25 mouse cellular contexts compared by ENCODE assay signal in genomic region chr6:53461056-53461455, GRCm38 (mm10).
DNase-seq lines count a peak whose midpoint lies in the region; ATAC-seq and TF ChIP-seq lines count a peak whose summit lies in the region.
"Had no signal": no experiment of that assay in that cellular context is flagged by ENCODE, and none has a peak within 500 bp of the region (broad histone marks: within the 10 kb centered on the region; RNA-seq: fewer than 3 reads in every experiment).

No protein-coding gene starts in this region.

- no peak for TF ChIP-seq CTCF in midbrain, postnatal 0 days (IDR thresholded peaks at IDR 0.05)

- no peak overlapping the region for H3K4me3 ChIP-seq in midbrain, embryonic 11.5 days (ENCODE audit: low read depth, low read length)
- H3K4me3 ChIP-seq in midbrain, postnatal 0 days (ENCODE audit: low read depth, low read length): no peak overlapping the region
- H3K4me3 ChIP-seq in limb, embryonic 14.5 days (replicated peaks; ENCODE audit: low read length): no peak overlapping the region
- H3K4me3 ChIP-seq: embryonic facial prominence, embryonic 13.5 days; embryonic facial prominence, embryonic 15.5 days; erythroblast, embryonic 14.5 days; forebrain, embryonic 10.5 days; forebrain, embryonic 12.5 days had no signal

- 92% methylated on average over 6 of the region's 6 CpGs for WGBS in midbrain, embryonic 11.5 days
- WGBS in midbrain, postnatal 0 days: 85% methylated on average over 6 of the region's 6 CpGs
- WGBS in limb, embryonic 14.5 days: 66% methylated on average over 6 of the region's 6 CpGs

- H3K4me1 ChIP-seq in midbrain, embryonic 11.5 days (ENCODE audit: control insufficient read depth, insufficient read depth, low read length): peaks cover 3% of the 10 kb centered on the region; the same call in 1 of the 2 replicates
- H3K4me1 ChIP-seq in midbrain, postnatal 0 days (ENCODE audit: insufficient read depth, low read length): no peaks in the 10 kb centered on the region
- H3K4me1 ChIP-seq in limb, embryonic 14.5 days (ENCODE audit: control insufficient read depth, insufficient read depth, low read length): peaks cover 65% of the 10 kb centered on the region

- no peaks in the 10 kb centered on the region for H3K36me3 ChIP-seq in midbrain, embryonic 11.5 days (ENCODE audit: control insufficient read depth, insufficient read depth, low read length)
- H3K36me3 ChIP-seq in midbrain, postnatal 0 days (ENCODE audit: insufficient read depth, low read length): no peaks in the 10 kb centered on the region
- H3K36me3 ChIP-seq in limb, embryonic 14.5 days (ENCODE audit: control insufficient read depth, insufficient read depth, low read length): no peaks in the 10 kb centered on the region
- H3K36me3 ChIP-seq: embryonic facial prominence, embryonic 13.5 days; embryonic facial prominence, embryonic 15.5 days; forebrain, embryonic 10.5 days; forebrain, embryonic 12.5 days had no signal

- H3K9me3 ChIP-seq in midbrain, embryonic 11.5 days (ENCODE audit: control insufficient read depth, low read length): no peaks in the 10 kb centered on the region
- no peaks in the 10 kb centered on the region for H3K9me3 ChIP-seq in midbrain, postnatal 0 days (ENCODE audit: low read length)
- H3K9me3 ChIP-seq in limb, embryonic 14.5 days (ENCODE audit: control insufficient read depth, low read length): no peaks in the 10 kb centered on the region
- H3K9me3 ChIP-seq: embryonic facial prominence, embryonic 13.5 days; embryonic facial prominence, embryonic 15.5 days; forebrain, embryonic 10.5 days; forebrain, embryonic 12.5 days had no signal

- peak; percentile 71 for DNase-seq in heart, adult 11 months
- DNase-seq in heart, postnatal 10 days: no peak
- DNase-seq in midbrain, embryonic 11.5 days (ENCODE audit: low spot score, missing footprints): peak; percentile 69
- no peak for DNase-seq in midbrain, postnatal 0 days (ENCODE audit: low spot score)
- DNase-seq in limb, embryonic 14.5 days (ENCODE audit: low spot score): no peak
- no peak for DNase-seq in layer of hippocampus, postnatal 10 days (ENCODE audit: low spot score in 2 of 2)
- DNase-seq in thymus, postnatal 10 days (ENCODE audit: low spot score in 2 of 2): no peak
- DNase-seq: adrenal gland, adult 2 months; adrenal gland, postnatal 10 days; adrenal gland, postnatal 25 days; B cell, adult 2 months; cerebellum, adult 11 months; cerebellum, adult 18-20 months; cerebellum, adult 8-10 months; cerebellum, adult 9-11 months; cerebellum, postnatal 14 days; cerebellum, postnatal 36 days; embryo, embryonic 11 days had no signal

- no peak for TF ChIP-seq POLR2A in limb, embryonic 14.5 days (IDR thresholded peaks at IDR 0.05; ENCODE audit: borderline replicate concordance, extremely low read depth, insufficient read depth, insufficient read length)

- no peak for ATAC-seq in midbrain, embryonic 11.5 days (ENCODE audit: low FRiP score)
- no peak for ATAC-seq in midbrain, postnatal 0 days (ENCODE audit: low FRiP score)
- no peak for ATAC-seq in limb, embryonic 14.5 days (ENCODE audit: low FRiP score, low read depth)
- ATAC-seq: CD4-positive, CD25-positive, alpha-beta regulatory T cell, adult 4 months; forebrain, embryonic 14.5 days had no signal

- H3K27me3 ChIP-seq in midbrain, embryonic 11.5 days (ENCODE audit: control insufficient read depth, insufficient read depth, low read length): no peaks in the 10 kb centered on the region
- H3K27me3 ChIP-seq in midbrain, postnatal 0 days (ENCODE audit: insufficient read depth, low read length): no peaks in the 10 kb centered on the region
- no peaks in the 10 kb centered on the region for H3K27me3 ChIP-seq in limb, embryonic 14.5 days (ENCODE audit: control insufficient read depth, insufficient read depth, low read length)
- H3K27me3 ChIP-seq: embryonic facial prominence, embryonic 15.5 days; forebrain, embryonic 12.5 days had no signal

- no peak overlapping the region for H3K4me2 ChIP-seq in midbrain, embryonic 11.5 days
- no peak overlapping the region for H3K4me2 ChIP-seq in midbrain, postnatal 0 days (ENCODE audit: low read depth, low read length, poor library complexity, severe bottlenecking)
- no peak overlapping the region for H3K4me2 ChIP-seq in limb, embryonic 14.5 days (replicated peaks; ENCODE audit: low read depth, low read length, severe bottlenecking)
- H3K4me2 ChIP-seq: embryonic facial prominence, embryonic 13.5 days; embryonic facial prominence, embryonic 15.5 days; forebrain, embryonic 12.5 days had no signal

- intact Hi-C loops in heart, postnatal 10 days (cut with DNase I): no loop called here

- no peak overlapping the region for H3K27ac ChIP-seq in midbrain, embryonic 11.5 days (ENCODE audit: low read depth, low read length)
- no peak overlapping the region for H3K27ac ChIP-seq in midbrain, postnatal 0 days (ENCODE audit: low read depth, low read length)
- H3K27ac ChIP-seq in limb, embryonic 14.5 days (replicated peaks; ENCODE audit: low read depth, low read length): peak overlapping the region; percentile 14; the same call in 1 of the 2 replicates
- H3K27ac ChIP-seq: forebrain, embryonic 10.5 days; forebrain, embryonic 12.5 days had no signal

- no peak overlapping the region for H3K9ac ChIP-seq in midbrain, embryonic 11.5 days (ENCODE audit: low read length)
- H3K9ac ChIP-seq in midbrain, postnatal 0 days (replicated peaks; ENCODE audit: low read length, poor library complexity, severe bottlenecking): no peak overlapping the region
- no peak overlapping the region for H3K9ac ChIP-seq in limb, embryonic 14.5 days (ENCODE audit: low read depth, low read length, severe bottlenecking)
- H3K9ac ChIP-seq: embryonic facial prominence, embryonic 13.5 days; embryonic facial prominence, embryonic 15.5 days; forebrain, embryonic 12.5 days had no signal

Comparison
In these comparisons a context has a peak if more than half of its experiments do, and no peak if none do; other contexts are left out.
1. DNase-seq: peak in heart, adult 11 months (single experiment) and midbrain, embryonic 11.5 days (single experiment); none in heart, postnatal 10 days (0 of 2), midbrain, postnatal 0 days (single experiment), limb, embryonic 14.5 days (single experiment), layer of hippocampus, postnatal 10 days (0 of 2) and thymus, postnatal 10 days (0 of 2).